Mouse (Mus musculus) small intestine, adult 2 months (tissue): ENCODE results near the gene Pdlim5. TPM values are rescaled to one million over a fixed set of nuclear protein-coding genes. Genes with fewer than 3 reads are reported as not detected.

Experiments used
- H3K27ac ChIP-seq: fragments of 200-500 bp; 2 replicates; pipeline ENCODE4 v1.5.1; 2012; ENCODE audit warnings: low read depth, low read length, control low read depth, inconsistent platforms; ENCODE audit not compliant: insufficient read depth
- H3K27me3 ChIP-seq: fragments of 200-500 bp; 2 replicates; pipeline ENCODE4 v1.6.1; 2012; ENCODE audit warnings: mild to moderate bottlenecking, moderate library complexity, low read length, inconsistent platforms; ENCODE audit not compliant: control insufficient read depth, insufficient read depth
- H3K36me3 ChIP-seq: fragments of 200-500 bp; 2 replicates; pipeline ENCODE4 v1.6.1; 2012; ENCODE audit warnings: mild to moderate bottlenecking, low read length, control low read depth, inconsistent platforms; ENCODE audit not compliant: control insufficient read depth, insufficient read depth
- H3K4me1 ChIP-seq: fragments of 200-500 bp; 2 replicates; pipeline ENCODE4 v1.6.1; 2012; ENCODE audit warnings: low read length, inconsistent platforms, mixed read lengths; ENCODE audit not compliant: control insufficient read depth, insufficient read depth, insufficient read length
- H3K4me3 ChIP-seq: fragments of 200-500 bp; 2 replicates; pipeline ENCODE4 v1.5.1; 2012; ENCODE audit warnings: low read depth, mild to moderate bottlenecking, control low read depth, inconsistent platforms, low read length, moderate library complexity
- CTCF ChIP-seq: fragments of 200-500 bp; IDR thresholded peaks from 2 replicates; pipeline ENCODE4 v1.5.1; 2012; ENCODE audit warnings: low read depth, mild to moderate bottlenecking, control low read depth, inconsistent platforms, low read length, moderate library complexity, mixed read lengths; ENCODE audit not compliant: insufficient replicate concordance, insufficient read length; ENCODE audit errors: extremely low read depth
- POLR2A ChIP-seq: fragments of 200-500 bp; IDR thresholded peaks from 2 replicates; pipeline ENCODE4 v1.6.1; 2012; ENCODE audit warnings: low read depth, mild to moderate bottlenecking, control low read depth, inconsistent platforms, low read length, moderate library complexity
- WGBS: fragments of 180-500 bp; shearing (Covaris S2); methylation state at CpG from one replicate; pipeline ENCODE4 v1.1.7; 2018; 5-methylcytosine and 5-hydroxymethylcytosine counted together
- polyA plus RNA-seq: library from polyadenylated mRNA; depleted of rRNA; stranded (reverse); fragments of >200 nt; gene quantifications from 2 replicates; pipeline ENCODE4 v1.2.3, GENCODE M21; 2012

The Pdlim5 gene
- polyA plus RNA-seq, 1 experiment: 63.1 TPM

- Histone ChIP-seq H3K36me3 (no peaks in the 10 kb centered on the region), H3K4me1 (peaks cover 13% of the 10 kb centered on the region; the same call in 1 of the 2 replicates), H3K27me3 (no peaks in the 10 kb centered on the region), H3K4me3 (no peak overlapping the region), H3K27ac (no peak overlapping the region)
- TF ChIP-seq CTCF: no peak
- whole genome bisulfite sequencing: 88% methylated on average over 4 of the region's 4 CpGs
Measured at GRCm38 (mm10) chr3:142338058-142338457, 57.4 kb downstream of the Pdlim5 start.

GRCm38 (mm10) chr3:142334496-142334895, 61.0 kb downstream of the Pdlim5 start:
- TF ChIP-seq CTCF: no peak
- no peak for TF ChIP-seq POLR2A
- WGBS: 91% methylated on average over 3 of the region's 3 CpGs
- no peak overlapping the region for H3K27ac ChIP-seq
- H3K27me3 ChIP-seq: no peaks in the 10 kb centered on the region
- H3K4me3 ChIP-seq: no peak overlapping the region
- H3K4me1 ChIP-seq: peaks cover 5% of the 10 kb centered on the region; the same call in 1 of the 2 replicates
- H3K36me3 ChIP-seq: no peaks in the 10 kb centered on the region

GRCm38 (mm10) chr3:142333458-142333857, 62.0 kb downstream of the Pdlim5 start:
- WGBS: 93% methylated on average over 1 of the region's 1 CpGs
- no peak for TF ChIP-seq CTCF
- no peak for TF ChIP-seq POLR2A

GRCm38 (mm10) chr3:142332716-142333115, 62.8 kb downstream of the Pdlim5 start:
- Histone ChIP-seq H3K36me3 (no peaks in the 10 kb centered on the region), H3K4me3 (no peak overlapping the region), H3K27me3 (no peaks in the 10 kb centered on the region), H3K4me1 (0 out of 2 replicates have a peak, but pooled peaks cover 2% of the 10 kb centered on the region), H3K27ac (no peak overlapping the region)
- 30% methylated on average over 4 of the region's 4 CpGs for WGBS
- TF ChIP-seq POLR2A (no peak), CTCF (no peak)

More at GRCm38 (mm10) chr3:142333458-142333857, 62.0 kb downstream of the Pdlim5 start:
- Histone ChIP-seq H3K4me3 (no peak overlapping the region), H3K27ac (no peak overlapping the region), H3K4me1 (0 out of 2 replicates have a peak, but pooled peaks cover 2% of the 10 kb centered on the region), H3K27me3 (no peaks in the 10 kb centered on the region), H3K36me3 (no peaks in the 10 kb centered on the region)

- Histone ChIP-seq H3K4me3 (no peak overlapping the region), H3K4me1 (0 out of 2 replicates have a peak, but pooled peaks cover 2% of the 10 kb centered on the region), H3K36me3 (no peaks in the 10 kb centered on the region), H3K27ac (no peak overlapping the region), H3K27me3 (no peaks in the 10 kb centered on the region)
- TF ChIP-seq CTCF (no peak), POLR2A (no peak)
- WGBS: 71% methylated on average over 4 of the region's 4 CpGs
Measured at GRCm38 (mm10) chr3:142331872-142332554, 63.5 kb downstream of the Pdlim5 start.

- no peaks in the 10 kb centered on the region for H3K27me3 ChIP-seq
- TF ChIP-seq POLR2A: no peak
- H3K4me3 ChIP-seq: no peak overlapping the region
- 83% methylated on average over 3 of the region's 3 CpGs for WGBS
- peaks cover 4% of the 10 kb centered on the region for H3K4me1 ChIP-seq
- no peaks in the 10 kb centered on the region for H3K36me3 ChIP-seq
- no peak overlapping the region for H3K27ac ChIP-seq
Measured at GRCm38 (mm10) chr3:142330425-142330824, 65.1 kb downstream of the Pdlim5 start.

- no peaks in the 10 kb centered on the region for H3K27me3 ChIP-seq
- TF ChIP-seq POLR2A (no peak), CTCF (no peak)
- no peak overlapping the region for H3K4me3 ChIP-seq
- H3K36me3 ChIP-seq: no peaks in the 10 kb centered on the region
- no peak overlapping the region for H3K27ac ChIP-seq
- 30% methylated on average over 6 of the region's 6 CpGs for WGBS
- peaks cover 7% of the 10 kb centered on the region for H3K4me1 ChIP-seq
Measured at GRCm38 (mm10) chr3:142323592-142323991, 71.9 kb downstream of the Pdlim5 start.
